Mouse (Mus musculus) stomach, embryonic 16.5 days (tissue): ENCODE measurements around the gene Zgpat. TPM values are rescaled to one million over a fixed set of nuclear protein-coding genes. Genes with fewer than 3 reads are reported as not detected.

Experiments used
- ATAC-seq: fragments of 200-750 bp; cut with Nextera tagmentation; 2 replicates; pipeline ENCODE4 v1.8.0; 2017; ENCODE audit warnings: moderate number of reproducible peaks, moderate TSS enrichment; ENCODE audit not compliant: insufficient read depth, low FRiP score
- H3K27ac ChIP-seq: fragments of 300-500 bp; sonication (generic); 2 replicates; pipeline ENCODE4 v1.5.1; 2014; ENCODE audit warnings: low read length
- H3K27me3 ChIP-seq: fragments of 300-500 bp; sonication (generic); 2 replicates; pipeline ENCODE4 v1.6.1; 2014; ENCODE audit warnings: low read length, control low read depth, mixed read lengths; ENCODE audit not compliant: control insufficient read depth, insufficient read depth
- H3K36me3 ChIP-seq: fragments of 300-500 bp; sonication (generic); 2 replicates; pipeline ENCODE4 v1.6.1; 2014; ENCODE audit warnings: low read length; ENCODE audit not compliant: control insufficient read depth, insufficient read depth
- H3K4me1 ChIP-seq: fragments of 300-500 bp; sonication (generic); 2 replicates; pipeline ENCODE4 v1.6.1; 2014; ENCODE audit warnings: low read length, control low read depth, mixed read lengths; ENCODE audit not compliant: control insufficient read depth, insufficient read depth
- H3K4me2 ChIP-seq: fragments of 300-500 bp; sonication (generic); 2 replicates; pipeline ENCODE4 v1.6.1; 2014; ENCODE audit warnings: low read depth, low read length, mixed read lengths
- H3K4me3 ChIP-seq: fragments of 300-500 bp; sonication (generic); replicated peaks from 2 replicates; pipeline ENCODE4 v1.5.1; 2014; ENCODE audit warnings: mild to moderate bottlenecking, low read length
- H3K9ac ChIP-seq: fragments of 300-500 bp; sonication (generic); 2 replicates; pipeline ENCODE4 v1.6.1; 2014; ENCODE audit warnings: low read length
- H3K9me3 ChIP-seq: fragments of 300-500 bp; sonication (generic); replicated peaks from 2 replicates; pipeline ENCODE4 v1.6.1; 2016; ENCODE audit warnings: low read length, control low read depth; ENCODE audit not compliant: control insufficient read depth
- WGBS: fragments of 180-500 bp; shearing (Covaris S2); extraction: QIAGEN DNeasy Blood & Tissue Kit; methylation state at CpG from one replicate; pipeline ENCODE4 v1.1.7; 2014; 5-methylcytosine and 5-hydroxymethylcytosine counted together
- polyA plus RNA-seq: library from polyadenylated mRNA; unstranded; fragments of >200 nt; fragmentation: Nextera tagmentation; extraction: Ambion mirVana; gene quantifications from 2 replicates; pipeline ENCODE4 v1.2.1, GENCODE M21; 2015

The Zgpat gene
- 34.5 and 35.6 TPM in 2 replicates for polyA plus RNA-seq

DNA sequence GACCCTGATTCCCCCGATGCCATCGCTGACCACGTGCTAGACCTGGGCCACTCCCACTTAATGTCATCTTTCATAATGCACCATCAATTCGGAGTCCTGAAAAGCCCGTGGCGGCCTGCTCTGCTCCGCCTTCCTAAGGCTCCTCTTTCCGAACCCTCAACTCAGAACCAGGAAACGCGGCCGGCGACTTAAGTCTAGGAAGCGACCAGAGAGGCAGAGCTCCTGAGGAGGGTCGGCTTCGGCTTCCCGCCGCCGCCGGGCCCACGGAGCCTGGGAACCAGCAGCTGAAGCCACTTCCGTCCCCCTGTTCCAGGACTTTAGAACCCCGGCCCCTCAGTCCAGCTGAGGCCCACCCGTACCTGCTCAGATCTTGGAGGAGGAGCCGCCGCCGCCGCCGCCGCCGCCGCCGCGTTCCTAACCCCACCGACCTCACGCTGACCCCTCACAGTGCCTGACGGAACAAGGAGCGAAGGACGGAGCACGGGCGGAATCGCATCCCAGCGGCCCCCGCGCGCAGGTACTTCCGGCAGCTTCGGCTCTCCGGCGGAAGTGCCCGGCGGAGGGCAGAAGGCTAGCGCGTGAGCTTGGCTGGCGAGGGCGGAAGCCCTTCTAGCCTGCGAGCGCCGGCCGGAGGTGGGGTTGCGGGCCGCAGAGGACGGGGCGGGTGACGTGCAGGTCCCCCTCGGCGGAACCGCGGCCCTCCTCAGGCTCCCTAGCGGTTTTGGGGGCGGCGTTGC is at the start of gene Zgpat, which contains the start of gene Arfrp1:
Zgpat (plus strand) TSS at position 69 of the 737 bp plus-strand sequence.
Arfrp1 (minus strand) TSS at position 545 of the 737 bp plus-strand sequence.
- Histone ChIP-seq H3K4me1 (peaks cover 23% of the 10 kb centered on the region), H3K36me3 (peaks cover 5% of the 10 kb centered on the region; the same call in 1 of the 2 replicates), H3K27me3 (no peaks in the 10 kb centered on the region), H3K9me3 (no peaks in the 10 kb centered on the region; the same call in 1 of the 2 replicates), H3K4me3 (peak within 1 kb of the TSS; percentile 81), H3K4me2 (peak within 1 kb of the TSS; percentile 96), H3K9ac (peak within 1 kb of the TSS; percentile 91), H3K27ac (peak within 1 kb of the TSS; percentile 86)
- peak; percentile 90 for ATAC-seq
- under 1% methylated on average over 64 of the region's 71 CpGs for WGBS

DNA sequence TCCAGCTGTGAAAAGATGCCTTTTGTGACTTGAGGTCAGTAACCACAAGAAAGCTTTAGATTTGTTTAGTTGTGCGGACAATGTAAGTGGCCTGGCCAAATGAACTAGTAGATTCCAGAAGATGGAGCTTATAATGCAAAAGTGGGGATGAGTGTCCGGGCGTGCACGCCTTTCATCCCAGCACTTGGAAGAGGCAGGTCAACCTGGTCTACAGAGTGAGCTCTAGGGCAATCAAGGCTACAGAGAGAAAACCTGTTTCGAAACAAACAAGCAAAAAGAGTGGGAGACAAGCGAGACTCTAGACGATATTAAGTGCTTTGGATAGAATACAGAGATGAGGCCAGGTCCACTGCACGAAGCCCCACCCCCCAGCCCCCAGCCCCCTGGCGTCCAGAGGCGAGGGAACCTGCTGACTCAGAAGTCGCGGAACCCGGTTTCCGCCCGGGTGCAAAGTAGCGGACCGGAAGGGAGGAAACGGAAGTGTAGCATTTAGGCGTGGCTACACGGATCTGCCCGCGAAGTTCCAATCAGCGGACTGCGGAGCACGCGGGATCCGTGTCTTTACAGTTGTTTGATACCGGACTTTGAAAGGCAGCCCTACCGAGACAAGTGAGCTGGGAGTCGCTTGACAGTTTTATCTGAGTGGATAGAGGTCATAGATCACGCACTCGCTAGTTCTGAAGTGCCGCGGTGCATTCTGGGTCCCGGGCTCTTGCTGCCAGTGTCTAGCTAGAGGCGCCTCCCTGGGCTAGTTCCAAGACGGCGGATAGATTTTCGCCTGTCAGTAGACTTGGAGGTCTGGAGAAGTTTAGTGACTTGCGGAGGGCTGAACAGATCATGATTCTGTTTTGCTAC is 45.3 kb upstream of the Zgpat start, which contains the start of gene Rtel1:
Rtel1 (plus strand) TSS at position 492 of the 855 bp plus-strand sequence.
- H3K4me1 ChIP-seq: peaks cover 7% of the 10 kb centered on the region; the same call in 1 of the 2 replicates
- H3K9ac ChIP-seq: peak within 1 kb of the TSS; percentile 73
- ATAC-seq: peak; percentile 89
- peak within 1 kb of the TSS; percentile 65 for H3K4me3 ChIP-seq
- peak within 1 kb of the TSS; percentile 60 for H3K4me2 ChIP-seq
- H3K27me3 ChIP-seq: peaks cover 7% of the 10 kb centered on the region
- WGBS: 5% methylated on average over 40 of the region's 40 CpGs
- no peaks in the 10 kb centered on the region for H3K9me3 ChIP-seq
- peak within 1 kb of the TSS; percentile 64; the same call in 1 of the 2 replicates for H3K27ac ChIP-seq
- no peaks in the 10 kb centered on the region for H3K36me3 ChIP-seq

DNA sequence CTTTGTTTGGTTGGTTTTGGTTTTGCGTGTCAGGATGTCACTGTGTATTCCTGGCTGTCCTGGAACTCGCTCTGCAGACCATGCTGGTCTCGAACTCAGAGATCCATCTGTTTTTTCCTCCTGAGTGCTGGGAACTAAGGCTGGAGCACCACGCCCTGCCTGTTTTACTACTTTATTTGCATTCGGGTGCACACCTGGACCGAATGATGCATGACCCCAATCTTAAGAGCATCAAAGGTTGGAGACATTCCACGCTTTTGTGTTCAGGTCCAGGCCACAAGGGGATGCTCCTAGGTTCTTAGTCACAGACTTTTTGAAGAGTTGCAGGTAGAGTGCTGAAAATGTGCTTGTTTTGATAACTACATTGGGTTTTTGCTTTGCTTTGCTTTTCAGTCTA is 44.6 kb upstream of the Zgpat start:
- ATAC-seq: no peak
- Histone ChIP-seq H3K4me2 (peak overlapping the region; percentile 60), H3K4me1 (peaks cover 7% of the 10 kb centered on the region; the same call in 1 of the 2 replicates), H3K27ac (no peak overlapping the region), H3K27me3 (peaks cover 1% of the 10 kb centered on the region; the same call in 1 of the 2 replicates), H3K4me3 (peak overlapping the region; percentile 65), H3K9ac (peak overlapping the region; percentile 73), H3K9me3 (no peaks in the 10 kb centered on the region), H3K36me3 (no peaks in the 10 kb centered on the region)
- WGBS: 13% methylated on average over 7 of the region's 7 CpGs

DNA sequence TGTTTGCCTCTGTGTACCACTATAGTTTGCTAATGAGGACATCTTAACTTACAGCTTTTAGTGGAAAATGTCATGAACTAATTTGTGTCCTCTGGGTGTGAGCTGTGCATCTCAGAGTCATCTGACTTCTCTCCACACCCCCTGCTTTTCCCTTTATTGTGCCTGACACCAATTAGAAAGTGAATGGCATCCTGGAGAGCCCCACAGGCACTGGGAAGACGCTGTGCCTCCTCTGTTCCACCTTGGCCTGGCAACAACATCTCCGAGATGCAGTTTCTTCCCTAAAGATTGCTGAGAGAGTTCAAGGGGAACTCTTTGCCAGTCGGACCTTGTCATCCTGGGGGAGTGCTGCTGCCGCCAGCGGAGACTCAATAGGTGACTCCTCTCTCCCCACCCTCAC is 42.6 kb upstream of the Zgpat start:
- 80% methylated on average over 5 of the region's 5 CpGs for WGBS
- no peak overlapping the region for H3K27ac ChIP-seq
- no peak overlapping the region for H3K9ac ChIP-seq
- H3K27me3 ChIP-seq: no peaks in the 10 kb centered on the region
- H3K4me2 ChIP-seq: no peak overlapping the region
- H3K9me3 ChIP-seq: no peaks in the 10 kb centered on the region
- peaks cover 7% of the 10 kb centered on the region; the same call in 1 of the 2 replicates for H3K4me1 ChIP-seq
- H3K36me3 ChIP-seq: no peaks in the 10 kb centered on the region
- no peak for ATAC-seq
- no peak overlapping the region for H3K4me3 ChIP-seq

DNA sequence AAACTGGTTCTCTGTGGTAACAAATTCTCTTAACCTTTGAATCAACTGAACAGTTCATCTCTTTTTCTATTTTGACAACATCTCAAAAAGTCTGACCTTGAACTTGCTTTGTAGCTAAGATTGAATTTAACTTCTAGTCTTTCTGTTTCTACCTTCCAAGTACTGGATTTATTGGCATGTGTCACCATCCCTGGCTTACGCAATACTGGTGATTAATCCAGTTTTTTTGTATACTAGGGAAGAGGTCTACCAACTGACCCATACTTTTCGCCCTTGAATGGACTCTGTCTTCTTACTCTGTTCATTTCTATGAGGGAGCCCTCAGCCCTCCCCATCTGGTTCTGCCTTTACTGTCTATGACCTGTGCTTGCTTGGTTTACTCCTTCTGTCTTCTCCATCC is 38.6 kb upstream of the Zgpat start:
- ATAC-seq: no peak
- H3K27me3 ChIP-seq: no peaks in the 10 kb centered on the region
- no peak overlapping the region for H3K4me3 ChIP-seq
- no peaks in the 10 kb centered on the region for H3K4me1 ChIP-seq
- WGBS: 94% methylated on average over 2 of the region's 2 CpGs
- no peak overlapping the region for H3K9ac ChIP-seq
- no peak overlapping the region for H3K4me2 ChIP-seq
- H3K27ac ChIP-seq: no peak overlapping the region
- no peaks in the 10 kb centered on the region for H3K9me3 ChIP-seq
- H3K36me3 ChIP-seq: no peaks in the 10 kb centered on the region

DNA sequence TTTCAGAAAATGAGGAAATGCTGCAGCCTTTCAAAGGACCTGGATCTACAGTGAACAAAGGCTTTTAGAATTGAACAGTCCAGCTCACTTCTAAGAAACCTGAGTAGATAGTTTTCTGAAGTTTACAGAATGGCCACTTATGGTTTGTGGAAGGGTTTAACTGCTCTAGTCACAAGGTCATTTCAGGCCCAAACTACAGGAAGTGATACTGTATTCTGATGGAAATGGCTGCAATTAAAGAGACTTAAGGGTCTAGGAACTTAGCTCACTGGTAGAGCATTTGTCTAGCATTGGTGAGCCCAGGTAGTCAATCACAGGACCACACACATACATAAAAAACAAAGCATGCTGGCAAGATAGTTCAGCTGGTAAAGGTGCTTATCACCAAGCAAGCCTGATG is 32.2 kb upstream of the Zgpat start:
- peaks cover 7% of the 10 kb centered on the region; the same call in 1 of the 2 replicates for H3K36me3 ChIP-seq
- no peaks in the 10 kb centered on the region for H3K9me3 ChIP-seq
- no peak overlapping the region for H3K27ac ChIP-seq
- no peak overlapping the region for H3K4me2 ChIP-seq
- H3K9ac ChIP-seq: no peak overlapping the region
- ATAC-seq: no peak
- no peaks in the 10 kb centered on the region for H3K4me1 ChIP-seq
- H3K4me3 ChIP-seq: no peak overlapping the region
- H3K27me3 ChIP-seq: no peaks in the 10 kb centered on the region

DNA sequence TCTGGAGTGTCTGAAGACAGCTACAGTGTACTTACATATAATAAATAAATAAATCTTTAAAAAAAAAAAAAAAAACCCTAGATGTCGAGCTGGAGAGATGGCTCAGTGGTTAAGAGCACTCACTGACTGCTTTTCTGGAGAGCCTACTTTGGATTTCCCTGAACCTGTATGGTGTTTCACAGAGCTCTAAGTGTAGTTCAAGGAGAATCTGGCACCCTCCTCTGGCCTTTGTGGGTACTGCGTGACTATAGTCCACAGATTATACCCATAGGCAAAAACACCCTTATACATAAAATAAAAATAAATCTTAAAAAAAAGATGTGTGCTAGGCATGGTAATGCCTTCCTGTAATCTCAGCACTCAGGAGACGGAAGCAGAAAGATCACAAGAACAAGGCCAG is 30.7 kb upstream of the Zgpat start:
- Histone ChIP-seq H3K27me3 (no peaks in the 10 kb centered on the region), H3K27ac (no peak overlapping the region), H3K9ac (no peak overlapping the region), H3K4me3 (no peak overlapping the region), H3K9me3 (no peaks in the 10 kb centered on the region), H3K4me2 (no peak overlapping the region), H3K36me3 (peaks cover 9% of the 10 kb centered on the region; the same call in 1 of the 2 replicates), H3K4me1 (no peaks in the 10 kb centered on the region)
- ATAC-seq: peak; percentile 58; the same call in 1 of the 2 replicates
- 60% methylated on average over 3 of the region's 3 CpGs for WGBS

DNA sequence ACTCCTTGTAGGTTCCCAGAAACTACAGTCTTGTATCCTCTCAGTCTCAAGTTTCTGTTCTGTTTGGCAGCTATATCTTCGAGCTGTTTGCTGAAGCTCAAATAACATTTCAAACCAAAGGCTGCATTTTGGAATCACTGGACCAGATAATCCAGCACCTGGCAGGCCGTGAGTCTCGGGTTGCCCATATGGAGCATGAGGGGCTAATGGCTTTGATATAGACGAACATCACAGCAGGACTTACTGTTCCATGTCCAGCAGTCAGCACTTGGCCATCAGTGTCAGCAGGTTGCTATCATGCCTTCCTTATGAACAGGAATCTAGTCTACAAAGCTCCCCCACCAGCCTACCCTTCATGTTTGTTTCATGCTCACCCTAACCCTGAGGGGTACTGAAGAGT is 24.3 kb upstream of the Zgpat start:
- Histone ChIP-seq H3K27ac (no peak overlapping the region), H3K4me1 (no peaks in the 10 kb centered on the region), H3K9me3 (no peaks in the 10 kb centered on the region), H3K4me3 (no peak overlapping the region), H3K9ac (no peak overlapping the region), H3K36me3 (peaks cover 27% of the 10 kb centered on the region; the same call in 1 of the 2 replicates), H3K27me3 (no peaks in the 10 kb centered on the region), H3K4me2 (no peak overlapping the region)
- WGBS: 84% methylated on average over 4 of the region's 4 CpGs
- no peak for ATAC-seq

DNA sequence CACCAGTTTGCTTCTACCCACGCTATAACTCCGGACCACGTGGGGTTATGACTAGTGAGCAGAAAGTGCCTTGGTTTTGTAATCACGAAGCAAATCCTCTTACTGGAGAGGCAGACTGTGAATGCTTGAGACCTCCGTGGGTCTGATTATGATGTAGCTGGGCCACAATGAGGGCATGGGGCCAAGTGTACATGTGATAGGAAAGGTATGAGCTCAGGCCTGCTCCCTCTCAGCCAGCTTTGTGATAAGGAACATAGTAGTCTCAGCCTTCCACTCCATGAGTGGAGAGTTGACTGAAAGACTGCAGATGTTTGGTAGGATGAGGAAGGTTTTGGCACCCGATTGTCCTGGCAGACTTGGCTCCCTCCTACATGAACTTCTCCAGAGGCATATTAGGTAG is 22.0 kb upstream of the Zgpat start:
- H3K4me3 ChIP-seq: no peak overlapping the region
- no peak overlapping the region for H3K27ac ChIP-seq
- H3K4me2 ChIP-seq: no peak overlapping the region
- peaks cover 20% of the 10 kb centered on the region; the same call in 1 of the 2 replicates for H3K36me3 ChIP-seq
- no peaks in the 10 kb centered on the region for H3K27me3 ChIP-seq
- H3K4me1 ChIP-seq: no peaks in the 10 kb centered on the region
- no peak for ATAC-seq
- 92% methylated on average over 6 of the region's 6 CpGs for WGBS
- H3K9ac ChIP-seq: no peak overlapping the region
- no peaks in the 10 kb centered on the region for H3K9me3 ChIP-seq
